In the genomic region with DNA sequence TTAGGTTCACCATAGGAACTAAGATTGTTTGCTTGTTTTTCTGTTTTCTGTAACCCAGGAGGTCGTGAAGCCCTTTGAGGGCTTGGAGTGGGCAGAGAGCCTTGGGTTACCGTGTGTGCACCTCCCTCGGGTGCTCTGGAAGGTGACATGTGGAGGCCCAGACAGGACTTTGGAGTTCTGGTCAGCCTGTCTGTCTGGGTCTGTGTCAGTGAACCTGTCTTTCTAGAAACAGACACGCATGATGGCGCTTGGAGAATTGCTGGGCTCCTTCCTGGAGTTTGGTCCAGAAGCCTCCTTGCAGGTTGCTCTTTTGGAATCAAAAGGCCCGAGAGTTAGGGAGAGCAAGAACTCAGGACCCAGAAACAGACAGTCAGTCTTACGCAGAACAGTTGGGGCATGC, we compare ENCODE assay signal across 8 mouse cellular contexts. TPM values are rescaled to one million over a fixed set of nuclear protein-coding genes. Genes with fewer than 3 reads are reported as not detected.
A peak's percentile ranks its signal among the peaks of the same experiment; 100 is the strongest.
DNase-seq lines count a peak whose midpoint lies in the region; ATAC-seq and TF ChIP-seq lines count a peak whose summit lies in the region.

No protein-coding gene starts in this region.

- no peak for TF ChIP-seq EP300 in lung, postnatal 0 days (IDR thresholded peaks at IDR 0.05)

- H3K9ac ChIP-seq in lung, postnatal 0 days (replicated peaks; ENCODE audit: low read depth) = no peak overlapping the region; the same call in 1 of the 2 replicates
- peak overlapping the region; percentile 61 for H3K9ac ChIP-seq in midbrain, embryonic 13.5 days (replicated peaks)

- 56% methylated on average over 7 of the region's 7 CpGs for WGBS in lung, postnatal 0 days
- 28% methylated on average over 7 of the region's 7 CpGs for WGBS in kidney, adult 2 months
- 76% methylated on average over 7 of the region's 7 CpGs for WGBS in midbrain, embryonic 13.5 days

- peak overlapping the region; percentile 71 for H3K4me3 ChIP-seq in lung, postnatal 0 days (ENCODE audit: low read depth, low read length)
- H3K4me3 ChIP-seq in kidney, adult 2 months (ENCODE audit: insufficient read depth, low read depth, low read length) = peak overlapping the region; percentile 49; the same call in 1 of the 2 replicates
- peak overlapping the region; percentile 95 for H3K4me3 ChIP-seq in midbrain, embryonic 13.5 days (replicated peaks)

- peak overlapping the region; percentile 92 for H3K27ac ChIP-seq in lung, postnatal 0 days (ENCODE audit: low read length)
- peak overlapping the region; percentile 95 for H3K27ac ChIP-seq in kidney, adult 2 months (ENCODE audit: insufficient read depth, low read depth, low read length)
- peak overlapping the region; percentile 95 for H3K27ac ChIP-seq in midbrain, embryonic 13.5 days

- DNase-seq in lung, postnatal 0 days (ENCODE audit: low spot score) = no peak
- DNase-seq in lung, adult 18-20 months = no peak
- DNase-seq in kidney, adult 2 months = peak; percentile 90
- DNase-seq in urinary bladder, postnatal 14 days (ENCODE audit: low spot score) = no peak
- DNase-seq in lung, postnatal 10 days = no peak

- H3K36me3 ChIP-seq in lung, postnatal 0 days (ENCODE audit: insufficient read depth, low read length) = peaks cover 6% of the 10 kb centered on the region; the same call in 1 of the 2 replicates
- H3K36me3 ChIP-seq in kidney, adult 2 months (ENCODE audit: control insufficient read depth, insufficient read depth, low read length) = peaks cover 11% of the 10 kb centered on the region
- H3K36me3 ChIP-seq in midbrain, embryonic 13.5 days = peaks cover 64% of the 10 kb centered on the region

- H3K4me2 ChIP-seq in lung, postnatal 0 days (replicated peaks; ENCODE audit: low read depth, low read length) = peak overlapping the region; percentile 53
- H3K4me2 ChIP-seq in midbrain, embryonic 13.5 days (replicated peaks) = peak overlapping the region; percentile 56

- TF ChIP-seq CTCF in lung, postnatal 0 days (IDR thresholded peaks at IDR 0.05) = no peak
- no peak for TF ChIP-seq CTCF in kidney, adult 2 months (conservative IDR thresholded peaks at IDR 0.05; ENCODE audit: insufficient read depth, insufficient read length, low read depth, low read length)

- no peaks in the 10 kb centered on the region for H3K9me3 ChIP-seq in lung, postnatal 0 days (ENCODE audit: low read length)
- H3K9me3 ChIP-seq in midbrain, embryonic 13.5 days = no peaks in the 10 kb centered on the region

- peaks cover 25% of the 10 kb centered on the region; the same call in 1 of the 2 replicates for H3K4me1 ChIP-seq in lung, postnatal 0 days (ENCODE audit: insufficient read depth, low read depth, low read length)
- H3K4me1 ChIP-seq in kidney, adult 2 months (ENCODE audit: control insufficient read depth, insufficient read depth, low read length) = peaks cover 19% of the 10 kb centered on the region
- H3K4me1 ChIP-seq in midbrain, embryonic 13.5 days (replicated peaks) = peaks cover 52% of the 10 kb centered on the region

- no peak for TF ChIP-seq POLR2A in kidney, adult 2 months (IDR thresholded peaks at IDR 0.05; ENCODE audit: low read depth, low read length)

- no peaks in the 10 kb centered on the region for H3K27me3 ChIP-seq in lung, postnatal 0 days (replicated peaks; ENCODE audit: insufficient read depth, low read length)
- H3K27me3 ChIP-seq in kidney, adult 2 months (replicated peaks; ENCODE audit: control insufficient read depth, insufficient read depth, low read length) = no peaks in the 10 kb centered on the region
- H3K27me3 ChIP-seq in midbrain, embryonic 13.5 days = no peaks in the 10 kb centered on the region

- no peak for ATAC-seq in lung, postnatal 0 days
- peak; percentile 25 for ATAC-seq in erythroid progenitor cell, adult 5-6 weeks (replicated peaks; ENCODE audit: low FRiP score, poor library complexity, severe bottlenecking)
- ATAC-seq in midbrain, embryonic 13.5 days = peak; percentile 4; the same call in 1 of the 2 replicates
- ATAC-seq in megakaryocyte progenitor cell, adult 5-6 weeks (replicated peaks; ENCODE audit: poor library complexity) = no peak

RNA-seq across cellular contexts. Expression of gene Ftl1, which starts 0.7 kb away (rescaled TPM):
- polyA plus RNA-seq in lung, postnatal 0 days (2015; fragmentation: Nextera tagmentation; extraction: Ambion mirVana) = 5,808 and 6,026 TPM in 2 replicates
- total RNA-seq in erythroid progenitor cell, adult 5-6 weeks (2015; ENCODE audit: low replicate concordance) = 2,156 and 2,353 TPM in 2 replicates
- total RNA-seq in erythroid progenitor cell, adult 5-6 weeks (2017; ENCODE audit: low replicate concordance) = 950 and 960 TPM in 2 replicates
- 6,932 and 8,155 TPM in 2 replicates for polyA plus RNA-seq in kidney, adult 2 months (2012; rRNA removed)
- polyA plus RNA-seq in midbrain, embryonic 13.5 days (2015; fragmentation: Nextera tagmentation; extraction: Ambion mirVana) = 6,845 and 7,096 TPM in 2 replicates
- total RNA-seq in megakaryocyte progenitor cell, adult 5-6 weeks (2015) = 1,479 and 1,608 TPM in 2 replicates
- total RNA-seq in megakaryocyte progenitor cell, adult 5-6 weeks (2017) = 770 and 961 TPM in 2 replicates

RNA-seq across cellular contexts. Expression of gene Bax, which starts 6.3 kb away (rescaled TPM):
- polyA plus RNA-seq in lung, postnatal 0 days (2015; fragmentation: Nextera tagmentation; extraction: Ambion mirVana) = 144 and 155 TPM in 2 replicates
- total RNA-seq in erythroid progenitor cell, adult 5-6 weeks (2015; ENCODE audit: low replicate concordance) = 10.1 and 43.6 TPM in 2 replicates
- total RNA-seq in erythroid progenitor cell, adult 5-6 weeks (2017; ENCODE audit: low replicate concordance) = 10.3 and 15.9 TPM in 2 replicates
- 104 and 112 TPM in 2 replicates for polyA plus RNA-seq in kidney, adult 2 months (2012; rRNA removed)
- polyA plus RNA-seq in midbrain, embryonic 13.5 days (2015; fragmentation: Nextera tagmentation; extraction: Ambion mirVana) = 259 and 265 TPM in 2 replicates
- total RNA-seq in megakaryocyte progenitor cell, adult 5-6 weeks (2015) = 20.7 and 21.5 TPM in 2 replicates
- total RNA-seq in megakaryocyte progenitor cell, adult 5-6 weeks (2017) = 29.6 and 35.2 TPM in 2 replicates

RNA-seq across cellular contexts. Expression of gene Tulp2, which starts 21.3 kb away (rescaled TPM):
- 0.25 and 0.52 TPM in 2 replicates for polyA plus RNA-seq in lung, postnatal 0 days (2015; fragmentation: Nextera tagmentation; extraction: Ambion mirVana)
- total RNA-seq in erythroid progenitor cell, adult 5-6 weeks (2015; ENCODE audit: low replicate concordance) = 0.84 TPM in 1 of 2 replicates, not detected in the other
- total RNA-seq in erythroid progenitor cell, adult 5-6 weeks (2017; ENCODE audit: low replicate concordance) = not detected in 2 replicates
- polyA plus RNA-seq in kidney, adult 2 months (2012; rRNA removed) = 0.20 and 0.46 TPM in 2 replicates
- polyA plus RNA-seq in midbrain, embryonic 13.5 days (2015; fragmentation: Nextera tagmentation; extraction: Ambion mirVana) = 0.22 TPM in 1 of 2 replicates, not detected in the other
- 0.07 TPM in 1 of 2 replicates, not detected in the other for total RNA-seq in megakaryocyte progenitor cell, adult 5-6 weeks (2015)
- total RNA-seq in megakaryocyte progenitor cell, adult 5-6 weeks (2017) = not detected in 2 replicates

RNA-seq across cellular contexts. Expression of gene Ruvbl2, which starts 22.5 kb away (rescaled TPM):
- 59.9 and 63.5 TPM in 2 replicates for polyA plus RNA-seq in lung, postnatal 0 days (2015; fragmentation: Nextera tagmentation; extraction: Ambion mirVana)
- 39.0 and 53.3 TPM in 2 replicates for total RNA-seq in erythroid progenitor cell, adult 5-6 weeks (2015; ENCODE audit: low replicate concordance)
- total RNA-seq in erythroid progenitor cell, adult 5-6 weeks (2017; ENCODE audit: low replicate concordance) = 22.6 and 28.8 TPM in 2 replicates
- 36.3 and 42.7 TPM in 2 replicates for polyA plus RNA-seq in kidney, adult 2 months (2012; rRNA removed)
- polyA plus RNA-seq in midbrain, embryonic 13.5 days (2015; fragmentation: Nextera tagmentation; extraction: Ambion mirVana) = 121 and 123 TPM in 2 replicates
- total RNA-seq in megakaryocyte progenitor cell, adult 5-6 weeks (2015) = 180 and 205 TPM in 2 replicates
- 170 and 193 TPM in 2 replicates for total RNA-seq in megakaryocyte progenitor cell, adult 5-6 weeks (2017)

RNA-seq across cellular contexts. Expression of gene Gys1, which starts 25.7 kb away (rescaled TPM):
- polyA plus RNA-seq in lung, postnatal 0 days (2015; fragmentation: Nextera tagmentation; extraction: Ambion mirVana) = 19.2 and 19.6 TPM in 2 replicates
- 0.84 and 5.8 TPM in 2 replicates for total RNA-seq in erythroid progenitor cell, adult 5-6 weeks (2015; ENCODE audit: low replicate concordance)
- total RNA-seq in erythroid progenitor cell, adult 5-6 weeks (2017; ENCODE audit: low replicate concordance) = 2.1 and 6.2 TPM in 2 replicates
- polyA plus RNA-seq in kidney, adult 2 months (2012; rRNA removed) = 57.4 and 61.2 TPM in 2 replicates
- 20.6 and 23.4 TPM in 2 replicates for polyA plus RNA-seq in midbrain, embryonic 13.5 days (2015; fragmentation: Nextera tagmentation; extraction: Ambion mirVana)
- 22.6 and 26.2 TPM in 2 replicates for total RNA-seq in megakaryocyte progenitor cell, adult 5-6 weeks (2015)
- total RNA-seq in megakaryocyte progenitor cell, adult 5-6 weeks (2017) = 22.3 and 24.4 TPM in 2 replicates

Comparison
In these comparisons a context has a peak if more than half of its experiments do, and no peak if none do; other contexts are left out.
1. ATAC-seq: peak in erythroid progenitor cell, adult 5-6 weeks (single experiment) and midbrain, embryonic 13.5 days (single experiment); none in lung, postnatal 0 days (single experiment) and megakaryocyte progenitor cell, adult 5-6 weeks (single experiment).
2. Peak in every context shown above with its lines, with median percentiles within 50 percentile points of each other: H3K27ac ChIP-seq and H3K4me3 ChIP-seq.